Mouse (Mus musculus): ENCODE data around the gene Sptbn2.

Gene Sptbn2

GRCm38 (mm10) chr19:4793281-4793830 is 82.4 kb downstream of the Sptbn2 start:
- DNase-seq: peak; percentile 64

GRCm38 (mm10) chr19:4793831-4794422 is 83.0 kb downstream of the Sptbn2 start, which contains the start of gene Rbm4:
Gene Rbm4, minus strand, starts transcription at chr19:4793901.
- DNase-seq: peak; percentile 95

- DNase-seq: no peak
Observed at GRCm38 (mm10) chr19:4795929-4796328, 85.0 kb downstream of the Sptbn2 start.

- DNase-seq: no peak
Observed at GRCm38 (mm10) chr19:4797846-4798245, 86.9 kb downstream of the Sptbn2 start.

GRCm38 (mm10) chr19:4799083-4799482 is 88.1 kb downstream of the Sptbn2 start:
- no peak for DNase-seq

All from liver (tissue).